Mouse (Mus musculus) adipocyte (in vitro differentiated cells): Measurements from ENCODE around the gene Polr3g.
"Not testable (repeated sequence)": the region's sequence is repeated elsewhere in the genome, so short reads cannot be mapped to it uniquely, and the experiment has no call there.

Experiments used
- DNase-seq: peaks from one replicate; pipeline ENCODE4 v3.0.0-alpha.2; 2016; ENCODE audit warnings: low spot score

The Polr3g gene

DNA sequence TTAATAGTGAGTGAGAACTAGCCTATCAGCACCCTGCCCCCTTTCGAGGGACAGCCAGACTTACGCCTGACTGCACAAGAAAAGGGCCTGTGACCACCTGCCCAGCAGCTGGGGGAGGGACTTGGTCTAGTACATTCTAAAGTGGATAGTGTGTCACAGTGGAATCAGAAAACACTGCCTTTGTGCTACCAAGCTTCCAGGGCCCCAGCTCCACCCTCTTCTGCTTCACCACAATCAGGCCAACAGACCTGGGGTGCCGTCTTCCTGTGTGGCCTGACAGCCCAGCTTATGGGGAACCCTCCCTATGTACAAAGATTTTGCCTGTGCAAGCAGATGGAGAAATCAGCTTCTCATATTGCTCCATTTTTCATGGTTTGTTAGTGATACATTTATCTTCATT lies 81.4 kb downstream of the Polr3g start:
- no peak for DNase-seq

DNA sequence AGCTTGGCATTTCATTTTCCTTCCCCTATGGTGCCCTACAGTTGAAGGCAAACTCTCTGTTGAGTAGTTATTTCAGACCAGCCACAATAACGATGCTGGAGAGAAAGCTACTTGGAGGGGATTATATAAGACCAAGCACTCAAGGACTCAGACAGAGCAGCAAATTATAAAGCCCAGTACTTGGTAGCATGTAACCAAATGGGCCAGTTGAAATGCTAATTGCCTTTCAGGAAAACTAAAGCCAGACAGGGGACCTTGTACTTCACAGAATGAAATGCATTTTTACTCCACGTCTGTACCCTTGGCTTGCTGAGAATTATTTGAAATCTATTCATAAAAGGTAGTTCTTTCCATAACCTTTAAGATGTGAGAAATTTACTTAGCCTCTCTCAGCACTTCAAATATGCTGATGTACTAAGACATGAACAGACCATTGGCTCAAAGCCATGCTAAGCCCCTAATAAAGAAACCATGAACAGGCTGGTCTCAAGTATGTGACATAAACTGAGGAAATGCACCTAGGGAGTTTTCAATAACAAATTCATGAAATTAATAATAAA lies 82.1 kb downstream of the Polr3g start:
- no peak for DNase-seq

DNA sequence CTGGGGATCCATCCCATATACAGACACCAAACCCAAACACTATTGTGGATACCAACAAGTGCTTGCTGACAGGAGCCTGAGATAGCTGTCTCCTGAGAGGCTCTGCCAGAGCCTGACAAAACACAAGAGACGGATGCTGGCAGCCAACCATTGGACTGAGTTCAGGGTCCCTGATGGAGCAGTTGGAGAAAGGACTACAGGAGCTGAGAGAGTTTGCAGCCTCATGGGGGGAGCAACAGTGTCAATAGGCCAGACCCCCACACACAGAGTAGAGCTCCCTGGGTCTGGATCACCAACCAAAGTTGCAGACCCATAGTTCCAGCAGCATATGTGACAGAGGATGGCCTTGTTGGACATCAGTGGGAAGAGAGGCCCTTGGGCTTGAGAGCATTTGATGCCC lies 83.0 kb downstream of the Polr3g start:
- DNase-seq = not testable (repeated sequence)
